Mouse (Mus musculus) embryonic facial prominence, embryonic 10.5 days (tissue): ENCODE measurements at regions not wholly inside any gene's neighbourhood (a gene's known extent, or its start where the extent isn't known, plus 50 kb on each side); places are given as distances from the start of the nearest gene placed in this dataset.
A peak's percentile ranks its signal among the peaks of the same experiment; 100 is the strongest.

ENCODE experiments used
- DNase-seq: peaks from one replicate; pipeline ENCODE4 v3.0.0-alpha.2; 2017; ENCODE audit warnings: low spot score
- H3K27ac ChIP-seq: fragments of 300-500 bp; sonication (generic); replicated peaks from 2 replicates; pipeline ENCODE4 v1.5.1; 2016; ENCODE audit warnings: mild to moderate bottlenecking
- H3K27me3 ChIP-seq: fragments of 300-500 bp; sonication (generic); replicated peaks from 2 replicates; pipeline ENCODE4 v1.6.1; 2016; ENCODE audit warnings: low read depth, mild to moderate bottlenecking; ENCODE audit not compliant: poor library complexity, severe bottlenecking
- H3K36me3 ChIP-seq: fragments of 300-500 bp; sonication (generic); replicated peaks from 2 replicates; pipeline ENCODE4 v1.6.1; 2016; ENCODE audit warnings: mild to moderate bottlenecking, moderate library complexity
- H3K4me1 ChIP-seq: fragments of 300-500 bp; sonication (generic); 2 replicates; pipeline ENCODE4 v1.6.1; 2016
- H3K4me3 ChIP-seq: fragments of 300-500 bp; sonication (generic); 2 replicates; pipeline ENCODE4 v1.5.1; 2016; ENCODE audit warnings: mild to moderate bottlenecking, moderate library complexity
- H3K9me3 ChIP-seq: fragments of 300-500 bp; sonication (generic); 2 replicates; pipeline ENCODE4 v1.6.1; 2016; ENCODE audit warnings: mild to moderate bottlenecking
- whole genome bisulfite sequencing: fragments of 180-500 bp; shearing (Covaris S2); methylation state at CpG from one replicate; pipeline ENCODE4 v1.1.7; 2016; 5-methylcytosine and 5-hydroxymethylcytosine counted together

- H3K4me1 ChIP-seq = peaks cover 26% of the 10 kb centered on the region
- no peak overlapping the region for H3K4me3 ChIP-seq
- H3K9me3 ChIP-seq = no peaks in the 10 kb centered on the region
- 87% methylated on average over 4 of the region's 4 CpGs for WGBS
- no peak overlapping the region for H3K27ac ChIP-seq
- peaks cover 4% of the 10 kb centered on the region; the same call in 1 of the 2 replicates for H3K27me3 ChIP-seq
- no peak for DNase-seq
- H3K36me3 ChIP-seq = no peaks in the 10 kb centered on the region
Measured at GRCm38 (mm10) chr12:51501185-51501584, 92.0 kb upstream of the Coch start.

DNA sequence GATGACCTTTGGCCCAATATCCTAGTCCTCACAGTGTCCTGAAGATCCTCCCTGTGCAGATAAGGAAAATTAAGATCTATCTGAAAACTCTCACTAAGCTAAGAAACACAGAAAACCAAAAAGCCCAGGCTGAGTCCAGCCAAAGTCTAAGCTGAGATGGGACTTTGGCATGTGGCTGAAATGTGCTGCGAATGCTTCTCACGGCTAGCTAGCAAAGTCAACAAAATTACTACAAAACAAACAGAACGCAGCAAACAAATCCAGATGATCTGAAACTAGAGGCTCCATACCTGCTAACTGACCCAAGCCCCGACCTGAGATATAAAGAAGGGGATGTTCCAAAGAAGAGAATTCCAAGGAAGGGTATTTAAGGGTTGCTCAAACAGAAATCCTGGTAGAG is 90.4 kb upstream of the Coch start:
- WGBS = 83% methylated on average over 4 of the region's 4 CpGs
- Histone ChIP-seq H3K9me3 (no peaks in the 10 kb centered on the region), H3K27me3 (peaks cover 4% of the 10 kb centered on the region; the same call in 1 of the 2 replicates), H3K36me3 (no peaks in the 10 kb centered on the region), H3K4me1 (peaks cover 26% of the 10 kb centered on the region), H3K27ac (no peak overlapping the region), H3K4me3 (no peak overlapping the region)
- DNase-seq = no peak

DNA sequence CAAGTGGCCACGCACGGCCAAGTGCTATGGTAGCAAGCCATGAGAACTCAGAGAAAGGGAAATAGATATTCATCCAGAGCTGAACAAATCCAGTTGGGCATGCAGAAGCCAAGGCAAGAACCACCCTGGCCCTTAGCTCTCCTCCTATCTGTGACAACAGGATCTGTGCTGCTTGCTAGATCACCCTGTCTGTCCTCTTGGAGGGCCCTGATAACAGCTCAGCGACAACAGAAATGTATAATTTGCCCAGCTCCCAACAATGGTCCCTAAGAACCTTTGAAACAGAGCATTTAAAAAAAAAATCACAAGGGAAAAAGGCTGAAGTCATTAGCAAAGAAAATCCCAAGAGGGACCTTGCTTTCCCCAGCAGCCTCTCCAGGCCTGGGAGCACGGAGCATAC is 89.4 kb upstream of the Coch start:
- no peak overlapping the region for H3K4me3 ChIP-seq
- no peak overlapping the region for H3K27ac ChIP-seq
- H3K27me3 ChIP-seq = peaks cover 4% of the 10 kb centered on the region; the same call in 1 of the 2 replicates
- peaks cover 26% of the 10 kb centered on the region for H3K4me1 ChIP-seq
- no peaks in the 10 kb centered on the region for H3K9me3 ChIP-seq
- no peaks in the 10 kb centered on the region for H3K36me3 ChIP-seq
- whole genome bisulfite sequencing = 75% methylated on average over 4 of the region's 4 CpGs
- no peak for DNase-seq

- 17% methylated on average over 7 of the region's 7 CpGs for WGBS
Measured at GRCm38 (mm10) chr12:51504581-51504980, 88.6 kb upstream of the Coch start.

DNA sequence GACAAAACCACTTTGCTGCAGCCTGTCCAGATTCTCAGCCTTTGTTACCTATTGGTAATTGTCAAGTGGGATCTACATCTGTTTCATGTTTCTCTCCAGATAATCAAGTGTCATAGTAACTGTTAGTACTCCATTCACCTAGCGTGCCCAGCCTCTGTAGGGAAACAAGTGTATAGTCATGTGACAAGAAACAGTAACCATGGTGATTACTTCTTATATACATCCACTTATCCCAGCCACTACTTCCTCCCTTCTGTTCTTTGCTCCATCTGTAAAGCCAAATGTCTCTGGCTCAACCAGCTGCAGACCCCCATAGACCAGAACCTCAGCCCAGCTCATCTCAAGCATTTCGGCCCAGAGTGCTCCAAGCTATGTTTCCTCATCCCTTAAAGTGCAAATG is 83.1 kb upstream of the Coch start:
- Histone ChIP-seq H3K4me3 (no peak overlapping the region), H3K4me1 (peaks cover 11% of the 10 kb centered on the region), H3K27ac (no peak overlapping the region), H3K36me3 (no peaks in the 10 kb centered on the region), H3K9me3 (no peaks in the 10 kb centered on the region), H3K27me3 (peaks cover 4% of the 10 kb centered on the region; the same call in 1 of the 2 replicates)
- 93% methylated on average over 2 of the region's 2 CpGs for WGBS
- DNase-seq = no peak

More at GRCm38 (mm10) chr12:51504581-51504980, 88.6 kb upstream of the Coch start:
- Histone ChIP-seq H3K9me3 (no peaks in the 10 kb centered on the region), H3K27me3 (peaks cover 4% of the 10 kb centered on the region; the same call in 1 of the 2 replicates), H3K36me3 (no peaks in the 10 kb centered on the region), H3K4me1 (peaks cover 26% of the 10 kb centered on the region), H3K4me3 (no peak overlapping the region), H3K27ac (0 out of 2 replicates have a peak overlapping the region, but pooled peaks have one; percentile 25)
- DNase-seq = peak; percentile 31

GRCm38 (mm10) chr12:51516726-51517125 is 76.4 kb upstream of the Coch start:
- DNase-seq = no peak
- Histone ChIP-seq H3K27ac (no peak overlapping the region), H3K4me1 (no peaks in the 10 kb centered on the region), H3K9me3 (no peaks in the 10 kb centered on the region), H3K4me3 (no peak overlapping the region), H3K36me3 (no peaks in the 10 kb centered on the region), H3K27me3 (no peaks in the 10 kb centered on the region)
- WGBS = 86% methylated on average over 3 of the region's 3 CpGs

DNA sequence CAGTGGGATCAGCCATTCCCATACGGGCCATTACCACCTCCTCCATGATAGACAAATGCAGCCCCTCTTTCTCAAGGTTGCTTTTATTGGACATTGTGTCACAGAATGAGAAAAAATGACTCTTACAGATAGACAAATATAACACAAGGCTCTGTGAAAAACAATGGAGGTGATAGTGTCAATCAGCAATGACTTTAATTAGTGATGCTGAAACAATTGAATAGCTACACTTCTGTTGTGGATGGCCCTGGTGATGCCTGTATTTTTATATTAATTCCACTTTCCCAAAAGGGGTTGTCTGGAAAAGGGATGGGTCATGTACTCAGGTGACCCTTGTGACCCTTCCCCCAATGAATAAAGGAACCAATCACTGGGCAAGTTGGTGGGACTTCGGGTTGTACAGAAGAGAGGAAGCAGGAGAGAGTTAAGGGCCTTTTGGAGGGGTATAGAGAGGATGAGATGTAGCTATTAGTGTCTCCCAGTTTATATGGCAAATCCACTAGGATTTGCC is 71.5 kb upstream of the Coch start:
- no peak overlapping the region for H3K27ac ChIP-seq
- DNase-seq = no peak
- 69% methylated on average over 2 of the region's 2 CpGs for WGBS
- H3K4me3 ChIP-seq = no peak overlapping the region
- no peaks in the 10 kb centered on the region for H3K36me3 ChIP-seq
- no peaks in the 10 kb centered on the region for H3K4me1 ChIP-seq
- no peaks in the 10 kb centered on the region for H3K9me3 ChIP-seq
- H3K27me3 ChIP-seq = no peaks in the 10 kb centered on the region

- WGBS = 84% methylated on average over 4 of the region's 4 CpGs
- no peaks in the 10 kb centered on the region for H3K9me3 ChIP-seq
- no peak overlapping the region for H3K27ac ChIP-seq
- no peaks in the 10 kb centered on the region for H3K27me3 ChIP-seq
- H3K4me3 ChIP-seq = no peak overlapping the region
- no peaks in the 10 kb centered on the region for H3K4me1 ChIP-seq
- no peak for DNase-seq
- H3K36me3 ChIP-seq = no peaks in the 10 kb centered on the region
Measured at GRCm38 (mm10) chr12:51523866-51524265, 69.3 kb upstream of the Coch start.

GRCm38 (mm10) chr12:51527854-51528253 is 65.3 kb upstream of the Coch start:
- Histone ChIP-seq H3K36me3 (no peaks in the 10 kb centered on the region), H3K27me3 (no peaks in the 10 kb centered on the region), H3K4me1 (no peaks in the 10 kb centered on the region), H3K4me3 (no peak overlapping the region), H3K27ac (no peak overlapping the region), H3K9me3 (no peaks in the 10 kb centered on the region)
- WGBS = 89% methylated on average over 2 of the region's 2 CpGs
- DNase-seq = no peak

DNA sequence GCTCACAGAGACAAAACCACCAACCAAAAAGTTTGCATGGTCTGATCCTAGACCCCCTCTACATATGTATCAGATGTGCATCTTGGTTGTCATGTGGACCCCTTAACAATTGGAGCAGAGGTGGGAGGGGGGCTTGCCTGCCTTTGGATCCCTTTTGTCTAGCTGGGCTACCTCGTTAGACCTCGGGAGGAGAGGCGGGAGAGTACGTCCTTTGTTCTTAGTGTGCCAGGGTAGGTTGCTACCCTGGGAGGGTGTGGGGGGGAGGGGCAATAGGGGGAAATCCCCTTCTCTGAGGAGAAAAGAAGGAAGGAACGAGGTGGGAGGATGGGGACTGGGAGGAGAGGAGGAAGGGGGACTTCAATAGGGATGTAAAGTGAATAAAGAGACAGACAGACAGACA is 58.5 kb upstream of the Coch start:
- Histone ChIP-seq H3K9me3 (no peaks in the 10 kb centered on the region), H3K27me3 (no peaks in the 10 kb centered on the region), H3K4me3 (no peak overlapping the region), H3K4me1 (peaks cover 9% of the 10 kb centered on the region), H3K36me3 (no peaks in the 10 kb centered on the region), H3K27ac (no peak overlapping the region)
- DNase-seq = no peak
- 13% methylated on average over 5 of the region's 5 CpGs for WGBS

GRCm38 (mm10) chr12:51535056-51535640 is 58.0 kb upstream of the Coch start:
- Histone ChIP-seq H3K4me1 (peaks cover 9% of the 10 kb centered on the region), H3K36me3 (no peaks in the 10 kb centered on the region), H3K27me3 (no peaks in the 10 kb centered on the region), H3K27ac (no peak overlapping the region), H3K9me3 (no peaks in the 10 kb centered on the region), H3K4me3 (no peak overlapping the region)
- no peak for DNase-seq
- 44% methylated on average over 5 of the region's 5 CpGs for WGBS
